Mouse (Mus musculus) embryonic facial prominence, embryonic 10.5 days (tissue): ENCODE measurements around the gene Vps4b. TPM values are rescaled to one million over a fixed set of nuclear protein-coding genes. Genes with fewer than 3 reads are reported as not detected.
A peak's percentile ranks its signal among the peaks of the same experiment; 100 is the strongest.

ENCODE experiments used
- DNase-seq: peaks from one replicate; pipeline ENCODE4 v3.0.0-alpha.2; 2017; ENCODE audit warnings: low spot score
- H3K27ac ChIP-seq: fragments of 300-500 bp; sonication (generic); replicated peaks from 2 replicates; pipeline ENCODE4 v1.5.1; 2016; ENCODE audit warnings: mild to moderate bottlenecking
- H3K27me3 ChIP-seq: fragments of 300-500 bp; sonication (generic); replicated peaks from 2 replicates; pipeline ENCODE4 v1.6.1; 2016; ENCODE audit warnings: low read depth, mild to moderate bottlenecking; ENCODE audit not compliant: poor library complexity, severe bottlenecking
- H3K36me3 ChIP-seq: fragments of 300-500 bp; sonication (generic); replicated peaks from 2 replicates; pipeline ENCODE4 v1.6.1; 2016; ENCODE audit warnings: mild to moderate bottlenecking, moderate library complexity
- H3K4me1 ChIP-seq: fragments of 300-500 bp; sonication (generic); 2 replicates; pipeline ENCODE4 v1.6.1; 2016
- H3K4me3 ChIP-seq: fragments of 300-500 bp; sonication (generic); 2 replicates; pipeline ENCODE4 v1.5.1; 2016; ENCODE audit warnings: mild to moderate bottlenecking, moderate library complexity
- H3K9me3 ChIP-seq: fragments of 300-500 bp; sonication (generic); 2 replicates; pipeline ENCODE4 v1.6.1; 2016; ENCODE audit warnings: mild to moderate bottlenecking
- WGBS: fragments of 180-500 bp; shearing (Covaris S2); methylation state at CpG from one replicate; pipeline ENCODE4 v1.1.7; 2016; 5-methylcytosine and 5-hydroxymethylcytosine counted together
- polyA plus RNA-seq: library from polyadenylated mRNA; unstranded; fragments of >200 nt; fragmentation: Nextera tagmentation; extraction: Ambion mirVana; gene quantifications from 2 replicates; pipeline ENCODE4 v1.2.1, GENCODE M21; 2016

Vps4b gene
- 67.5 and 67.8 TPM in 2 replicates for polyA plus RNA-seq

DNA sequence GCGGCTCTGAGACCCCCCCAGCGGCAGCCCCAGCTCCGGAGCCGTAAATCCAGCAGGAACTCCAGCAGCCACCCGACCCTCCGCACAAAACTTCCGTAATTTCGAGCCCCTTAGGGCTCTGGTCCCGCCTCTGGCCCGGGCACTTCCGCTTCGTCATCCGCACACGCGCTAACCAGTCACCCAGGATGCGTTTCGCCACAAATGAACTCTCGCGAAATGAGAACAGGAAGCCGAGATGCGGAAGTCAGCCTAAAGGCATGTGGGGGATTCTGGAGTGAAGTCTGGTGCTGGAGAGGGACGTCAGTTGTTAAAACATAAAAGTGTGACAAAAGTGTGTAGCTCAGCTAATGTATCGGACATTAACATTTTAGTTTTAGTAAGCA lies at the start of gene Vps4b:
TSS of gene Vps4b (minus strand) at position 187 of the 383 bp plus-strand sequence.
- Histone ChIP-seq H3K9me3 (no peaks in the 10 kb centered on the region), H3K36me3 (peaks cover 10% of the 10 kb centered on the region), H3K27me3 (no peaks in the 10 kb centered on the region), H3K4me3 (peak within 1 kb of the TSS; percentile 98), H3K27ac (peak within 1 kb of the TSS; percentile 95), H3K4me1 (peaks cover 16% of the 10 kb centered on the region)
- peak; percentile 95 for DNase-seq
- under 1% methylated on average over 23 of the region's 23 CpGs for WGBS

GRCm38 (mm10) chr1:106828784-106829183 lies 32.3 kb upstream of the Vps4b start:
- Histone ChIP-seq H3K4me1 (no peaks in the 10 kb centered on the region), H3K4me3 (no peak overlapping the region), H3K27me3 (no peaks in the 10 kb centered on the region), H3K9me3 (no peaks in the 10 kb centered on the region), H3K27ac (no peak overlapping the region), H3K36me3 (no peaks in the 10 kb centered on the region)
- no peak for DNase-seq
- WGBS: 75% methylated on average over 4 of the region's 4 CpGs

GRCm38 (mm10) chr1:106822297-106822696 lies 25.8 kb upstream of the Vps4b start:
- H3K27me3 ChIP-seq: no peaks in the 10 kb centered on the region
- no peak overlapping the region for H3K4me3 ChIP-seq
- no peak overlapping the region for H3K27ac ChIP-seq
- no peak for DNase-seq
- H3K4me1 ChIP-seq: no peaks in the 10 kb centered on the region
- H3K36me3 ChIP-seq: no peaks in the 10 kb centered on the region
- no peaks in the 10 kb centered on the region for H3K9me3 ChIP-seq
- WGBS: 87% methylated on average over 3 of the region's 3 CpGs

DNA sequence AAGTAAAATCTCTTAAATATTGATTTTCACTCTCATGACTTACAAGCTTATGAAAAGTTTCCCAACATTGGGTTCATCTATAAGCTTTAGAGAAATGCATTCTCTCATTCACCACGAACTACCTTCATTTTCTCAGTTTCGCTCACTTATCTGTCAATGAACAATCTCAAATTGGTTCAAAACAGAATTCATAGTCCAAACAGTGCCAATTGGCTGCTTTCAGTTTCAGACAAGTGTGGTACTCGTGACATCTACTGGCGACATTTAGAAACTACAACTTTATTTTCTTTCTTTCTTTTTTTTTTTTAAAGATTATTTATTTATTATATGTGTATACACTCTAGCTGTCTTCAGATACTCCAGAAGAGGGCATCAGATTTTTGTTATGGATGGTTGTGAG lies 21.8 kb upstream of the Vps4b start:
- WGBS: 29% methylated on average over 4 of the region's 4 CpGs
- Histone ChIP-seq H3K27me3 (no peaks in the 10 kb centered on the region), H3K9me3 (no peaks in the 10 kb centered on the region), H3K4me1 (no peaks in the 10 kb centered on the region), H3K4me3 (no peak overlapping the region), H3K36me3 (no peaks in the 10 kb centered on the region), H3K27ac (no peak overlapping the region)
- DNase-seq: no peak

- no peak overlapping the region for H3K27ac ChIP-seq
- no peaks in the 10 kb centered on the region for H3K4me1 ChIP-seq
- H3K36me3 ChIP-seq: no peaks in the 10 kb centered on the region
- WGBS: 87% methylated on average over 11 of the region's 11 CpGs
- no peaks in the 10 kb centered on the region for H3K27me3 ChIP-seq
- H3K4me3 ChIP-seq: no peak overlapping the region
- no peaks in the 10 kb centered on the region for H3K9me3 ChIP-seq
- DNase-seq: no peak
These were observed 20.2 kb upstream of the Vps4b start for GRCm38 (mm10) chr1:106816766-106817165.

DNA sequence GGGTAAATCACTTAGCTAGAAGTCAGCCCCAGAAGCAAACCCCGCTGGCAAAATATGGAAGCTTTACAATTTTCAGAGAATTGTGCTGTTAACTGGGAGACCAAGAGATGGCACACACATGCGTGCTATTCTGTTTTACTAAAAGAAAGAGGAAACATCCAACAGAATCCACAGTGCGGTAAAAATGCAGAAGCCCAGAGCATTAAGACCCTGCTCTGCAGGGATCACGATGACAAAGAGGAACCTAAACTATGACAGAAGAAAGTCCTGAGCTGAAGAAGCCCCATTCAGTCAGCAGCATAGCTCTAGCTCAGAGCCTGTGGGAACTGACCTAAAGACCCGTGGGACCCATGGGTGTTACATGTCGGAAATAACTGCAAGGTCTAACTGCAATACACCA lies 18.7 kb upstream of the Vps4b start:
- no peaks in the 10 kb centered on the region for H3K4me1 ChIP-seq
- WGBS: 84% methylated on average over 6 of the region's 6 CpGs
- H3K4me3 ChIP-seq: no peak overlapping the region
- no peak overlapping the region for H3K27ac ChIP-seq
- DNase-seq: no peak
- no peaks in the 10 kb centered on the region for H3K36me3 ChIP-seq
- no peaks in the 10 kb centered on the region for H3K27me3 ChIP-seq
- no peaks in the 10 kb centered on the region for H3K9me3 ChIP-seq

- no peaks in the 10 kb centered on the region for H3K4me1 ChIP-seq
- DNase-seq: no peak
- no peaks in the 10 kb centered on the region for H3K27me3 ChIP-seq
- H3K36me3 ChIP-seq: no peaks in the 10 kb centered on the region
- no peak overlapping the region for H3K4me3 ChIP-seq
- WGBS: 73% methylated on average over 5 of the region's 5 CpGs
- H3K27ac ChIP-seq: no peak overlapping the region
- no peaks in the 10 kb centered on the region for H3K9me3 ChIP-seq
These were observed 18.3 kb upstream of the Vps4b start for GRCm38 (mm10) chr1:106814864-106815263.

DNA sequence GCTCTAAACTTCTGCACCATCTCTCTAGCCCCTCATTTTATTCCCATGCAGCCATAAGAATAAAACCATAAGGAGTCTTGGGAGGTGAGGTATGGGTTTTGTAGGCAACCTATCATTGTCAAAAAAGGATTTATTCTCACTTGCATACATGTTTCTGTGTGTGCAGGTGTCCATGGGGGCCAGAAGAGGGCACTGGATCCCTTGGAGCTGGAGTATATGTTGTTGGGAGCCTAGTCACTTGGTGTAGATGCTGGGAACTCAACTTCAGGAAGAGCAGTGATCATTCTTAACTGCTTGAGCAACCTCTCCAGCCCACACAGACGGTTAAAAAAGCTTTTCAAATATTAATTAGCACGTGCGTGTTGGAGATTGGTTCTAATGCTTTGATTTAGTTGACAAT lies 3.4 kb upstream of the Vps4b start:
- Histone ChIP-seq H3K27me3 (no peaks in the 10 kb centered on the region), H3K4me1 (peaks cover 10% of the 10 kb centered on the region), H3K27ac (no peak overlapping the region), H3K9me3 (no peaks in the 10 kb centered on the region), H3K4me3 (no peak overlapping the region), H3K36me3 (no peaks in the 10 kb centered on the region)
- 81% methylated on average over 3 of the region's 3 CpGs for WGBS
- no peak for DNase-seq

DNA sequence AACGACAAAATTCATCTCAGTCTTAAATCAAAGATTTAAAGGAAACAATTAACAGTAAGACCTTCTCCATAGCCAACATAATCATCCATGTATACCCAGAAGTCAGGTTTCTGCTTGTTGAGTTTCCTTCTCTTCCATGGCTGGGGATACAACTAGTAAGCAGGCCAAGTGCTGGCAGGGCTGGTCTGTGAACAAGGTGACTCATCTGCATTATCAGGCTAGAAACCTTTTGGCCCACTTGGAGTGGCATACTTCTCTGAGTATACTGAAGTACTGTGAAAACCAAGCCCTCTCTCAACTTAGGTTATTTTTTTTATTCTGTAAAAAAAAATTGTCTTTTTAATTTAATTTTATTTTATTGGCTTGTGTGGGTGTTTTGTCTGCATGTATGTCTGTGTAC lies 2.9 kb upstream of the Vps4b start:
- no peak for DNase-seq
- Histone ChIP-seq H3K4me1 (peaks cover 13% of the 10 kb centered on the region), H3K27ac (no peak overlapping the region), H3K27me3 (no peaks in the 10 kb centered on the region), H3K4me3 (no peak overlapping the region), H3K36me3 (no peaks in the 10 kb centered on the region), H3K9me3 (no peaks in the 10 kb centered on the region)
- WGBS: 59% methylated on average over 1 of the region's 1 CpGs

DNA sequence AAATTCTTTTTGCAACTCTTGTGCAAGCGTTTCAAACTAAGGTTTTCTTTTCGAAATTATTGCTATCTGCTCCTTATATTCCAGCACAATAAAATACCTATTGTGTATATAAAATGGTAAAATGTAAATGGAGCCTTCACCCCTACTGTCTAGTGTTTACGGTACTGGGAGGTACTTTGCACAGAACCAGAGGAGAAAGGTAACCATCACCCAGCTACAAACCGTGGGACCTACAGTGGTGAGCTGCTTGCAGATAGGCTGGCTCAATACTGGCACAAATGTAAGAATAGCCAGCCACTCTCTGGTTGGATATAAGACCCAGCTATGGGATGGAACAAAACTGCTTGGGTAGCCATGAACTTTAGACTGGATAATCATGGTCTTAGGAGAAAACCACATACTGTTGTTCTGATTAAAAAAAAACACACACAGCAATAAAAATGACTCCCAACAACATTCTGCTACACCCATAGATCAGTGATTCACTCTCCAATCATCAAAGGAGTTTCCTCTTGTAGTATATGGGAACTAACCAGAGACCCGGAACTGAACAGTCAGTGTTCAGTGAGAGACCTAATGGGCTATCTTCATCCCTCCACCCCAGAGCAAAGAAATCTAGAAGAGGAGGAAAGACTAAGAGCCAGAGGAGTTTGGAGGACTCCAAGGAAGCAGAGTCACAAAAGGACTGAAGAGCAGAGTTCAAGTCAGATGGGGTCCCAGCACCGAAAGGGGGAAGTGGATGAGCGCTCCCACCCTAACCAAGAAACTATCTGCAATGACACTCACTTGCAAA lies 655 bp upstream of the Vps4b start:
- H3K4me3 ChIP-seq: peak overlapping the region; percentile 98
- no peak for DNase-seq
- H3K4me1 ChIP-seq: peaks cover 16% of the 10 kb centered on the region
- H3K27ac ChIP-seq: peak overlapping the region; percentile 95; the same call in 1 of the 2 replicates
- 61% methylated on average over 7 of the region's 7 CpGs for WGBS
- H3K9me3 ChIP-seq: no peaks in the 10 kb centered on the region
- H3K36me3 ChIP-seq: peaks cover 5% of the 10 kb centered on the region; the same call in 1 of the 2 replicates
- H3K27me3 ChIP-seq: no peaks in the 10 kb centered on the region

- DNase-seq: no peak
- peak overlapping the region; percentile 95 for H3K27ac ChIP-seq
- peaks cover 16% of the 10 kb centered on the region for H3K36me3 ChIP-seq
- WGBS: 3% methylated on average over 51 of the region's 51 CpGs
- H3K27me3 ChIP-seq: no peaks in the 10 kb centered on the region
- H3K4me1 ChIP-seq: peaks cover 16% of the 10 kb centered on the region
- peak overlapping the region; percentile 98 for H3K4me3 ChIP-seq
- no peaks in the 10 kb centered on the region for H3K9me3 ChIP-seq
These were observed 640 bp downstream of the Vps4b start for GRCm38 (mm10) chr1:106795634-106796541.

DNA sequence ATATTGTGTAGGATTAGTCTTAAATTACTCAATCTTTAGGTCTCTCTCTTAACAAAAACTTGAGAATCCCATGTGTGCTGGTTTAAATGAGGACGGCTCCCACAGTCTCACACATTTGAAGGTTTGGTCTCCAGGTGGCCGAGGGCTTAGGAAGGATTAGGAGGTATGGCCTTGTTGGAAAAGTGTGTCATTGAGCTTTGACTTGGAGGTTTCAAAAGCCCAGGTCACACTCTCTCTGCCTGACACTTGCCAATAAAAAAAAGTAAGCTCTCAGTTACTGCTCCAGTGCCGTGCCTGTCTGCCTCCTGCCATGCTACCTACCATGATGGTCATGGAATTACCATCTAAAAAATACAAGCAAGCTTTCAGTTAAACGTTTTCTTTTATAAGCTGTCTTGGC lies 21.6 kb downstream of the Vps4b start:
- Histone ChIP-seq H3K9me3 (no peaks in the 10 kb centered on the region), H3K36me3 (peaks cover 93% of the 10 kb centered on the region), H3K27ac (no peak overlapping the region), H3K4me1 (no peaks in the 10 kb centered on the region), H3K4me3 (no peak overlapping the region), H3K27me3 (no peaks in the 10 kb centered on the region)
- 91% methylated on average over 4 of the region's 4 CpGs for WGBS
- no peak for DNase-seq
